Mouse (Mus musculus): ENCODE data around the gene Slf1. TPM values are rescaled to one million over a fixed set of nuclear protein-coding genes. Genes with fewer than 3 reads are reported as not detected.

Gene Slf1
- polyA plus RNA-seq, 1 experiment from 2014 or later = 31.0 TPM

Other genes starting within 250 kb of the Slf1 start
- 10.6 and 12.2 TPM in 2 replicates for gene 2210408I21Rik, start 67 bp upstream of the Slf1 start, polyA plus RNA-seq (2015; fragmentation: Nextera tagmentation; extraction: Ambion mirVana)

Measured in neural tube, embryonic 15.5 days (tissue).